Mouse (Mus musculus): ENCODE data around the gene Zc3h10. TPM values are rescaled to one million over a fixed set of nuclear protein-coding genes. Genes with fewer than 3 reads are reported as not detected.
"Not testable (repeated sequence)": the region's sequence is repeated elsewhere in the genome, so short reads cannot be mapped to it uniquely, and the experiment has no call there.

The Zc3h10 gene
- polyA plus RNA-seq, 1 experiment from 2014 or later: 18.2 TPM

DNA sequence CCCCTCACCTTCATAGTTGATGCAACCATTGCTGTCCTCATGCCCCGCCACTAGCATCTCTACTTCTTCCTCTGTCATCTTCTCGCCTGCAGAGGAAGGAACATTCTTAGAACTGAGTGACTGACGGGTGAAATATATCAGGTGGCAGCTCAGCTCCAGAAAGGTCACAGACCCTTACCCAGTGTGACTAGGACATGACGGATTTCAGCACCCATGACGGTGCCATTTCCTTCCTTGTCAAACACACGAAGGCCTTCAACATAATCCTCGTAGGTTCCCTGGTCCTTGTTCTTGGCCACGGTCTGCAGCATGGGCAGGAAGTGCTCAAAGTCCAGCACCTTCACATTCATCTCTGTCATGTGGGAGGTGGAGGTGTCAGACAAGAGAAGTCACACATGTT lies 55.5 kb downstream of the Zc3h10 start:
- WGBS: 77% methylated on average over 8 of the region's 8 CpGs
- H3K27ac ChIP-seq (replicated peaks): peak overlapping the region; percentile 98
- H3K4me3 ChIP-seq: peak overlapping the region; percentile 55
- H3K4me2 ChIP-seq: peak overlapping the region; percentile 86
- H3K9me3 ChIP-seq; ATAC-seq (ENCODE audit: low FRiP score, low read depth); H3K27me3 ChIP-seq: not testable (repeated sequence)
- peaks cover 43% of the 10 kb centered on the region for H3K36me3 ChIP-seq
- H3K4me1 ChIP-seq (replicated peaks): peaks cover 49% of the 10 kb centered on the region
- H3K9ac ChIP-seq: peak overlapping the region; percentile 79

Small RNA genes within 50 kb of the gene (microRNA-seq; reads per million reads assigned to microRNA genes)
- gene Gm47275 (not detected), gene Mir6916 (not detected), gene Mir6917 (not detected)

Other genes with a start within 250 kb of the Zc3h10 start
- 0.26 and 0.49 TPM in 2 replicates for gene Il23a, start 249.0 kb downstream of the Zc3h10 start, polyA plus RNA-seq (2015; fragmentation: Nextera tagmentation; extraction: Ambion mirVana)
- 19.1 and 21.4 TPM in 2 replicates for gene Pan2, start 244.4 kb downstream of the Zc3h10 start, polyA plus RNA-seq (2015; fragmentation: Nextera tagmentation; extraction: Ambion mirVana)
- 188 and 205 TPM in 2 replicates for gene Cnpy2, start 225.3 kb downstream of the Zc3h10 start, polyA plus RNA-seq (2015; fragmentation: Nextera tagmentation; extraction: Ambion mirVana)
- 267 and 278 TPM in 2 replicates for gene Cs, start 210.0 kb downstream of the Zc3h10 start, polyA plus RNA-seq (2015; fragmentation: Nextera tagmentation; extraction: Ambion mirVana)
- gene Coq10a, start 178.8 kb downstream of the Zc3h10 start, polyA plus RNA-seq (2015; fragmentation: Nextera tagmentation; extraction: Ambion mirVana): 38.7 and 41.9 TPM in 2 replicates
- gene Ankrd52, start 170.7 kb downstream of the Zc3h10 start, polyA plus RNA-seq (2015; fragmentation: Nextera tagmentation; extraction: Ambion mirVana): 10.9 and 13.8 TPM in 2 replicates
- gene Slc39a5, start 146.5 kb downstream of the Zc3h10 start, polyA plus RNA-seq (2015; fragmentation: Nextera tagmentation; extraction: Ambion mirVana): 0.21 and 0.83 TPM in 2 replicates
- gene Nabp2, start 136.3 kb downstream of the Zc3h10 start, polyA plus RNA-seq (2015; fragmentation: Nextera tagmentation; extraction: Ambion mirVana): 137 and 141 TPM in 2 replicates
- 91.3 and 92.4 TPM in 2 replicates for gene Rnf41, start 136.1 kb downstream of the Zc3h10 start, polyA plus RNA-seq (2015; fragmentation: Nextera tagmentation; extraction: Ambion mirVana)
- gene Smarcc2, start 88.5 kb downstream of the Zc3h10 start, polyA plus RNA-seq (2015; fragmentation: Nextera tagmentation; extraction: Ambion mirVana): 167 and 177 TPM in 2 replicates
- gene Myl6, start 53.6 kb downstream of the Zc3h10 start, polyA plus RNA-seq (2015; fragmentation: Nextera tagmentation; extraction: Ambion mirVana): 944 and 959 TPM in 2 replicates
- gene Myl6b, start 49.1 kb downstream of the Zc3h10 start, polyA plus RNA-seq (2015; fragmentation: Nextera tagmentation; extraction: Ambion mirVana): 5.7 and 6.5 TPM in 2 replicates
- 14.2 and 14.8 TPM in 2 replicates for gene Esyt1, start 21.9 kb downstream of the Zc3h10 start, polyA plus RNA-seq (2015; fragmentation: Nextera tagmentation; extraction: Ambion mirVana)
- gene Rpl41, start 1.5 kb upstream of the Zc3h10 start, polyA plus RNA-seq (2015; fragmentation: Nextera tagmentation; extraction: Ambion mirVana): 2,263 and 2,497 TPM in 2 replicates
- 125 and 127 TPM in 2 replicates for gene Pa2g4, start 18.2 kb upstream of the Zc3h10 start, polyA plus RNA-seq (2015; fragmentation: Nextera tagmentation; extraction: Ambion mirVana)
- gene Erbb3, start 41.9 kb upstream of the Zc3h10 start, polyA plus RNA-seq (2015; fragmentation: Nextera tagmentation; extraction: Ambion mirVana): 1.2 and 2.1 TPM in 2 replicates
- 359 and 409 TPM in 2 replicates for gene Rps26, start 79.0 kb upstream of the Zc3h10 start, polyA plus RNA-seq (2015; fragmentation: Nextera tagmentation; extraction: Ambion mirVana)
- 15.1 and 18.3 TPM in 2 replicates for gene Ikzf4, start 98.2 kb upstream of the Zc3h10 start, polyA plus RNA-seq (2015; fragmentation: Nextera tagmentation; extraction: Ambion mirVana)
- 14.5 TPM in 2 replicates for gene Suox, start 126.3 kb upstream of the Zc3h10 start, polyA plus RNA-seq (2015; fragmentation: Nextera tagmentation; extraction: Ambion mirVana)
- 113 and 121 TPM in 2 replicates for gene Rab5b, start 148.5 kb upstream of the Zc3h10 start, polyA plus RNA-seq (2015; fragmentation: Nextera tagmentation; extraction: Ambion mirVana)
- gene Pmel, start 156.4 kb upstream of the Zc3h10 start, polyA plus RNA-seq (2015; fragmentation: Nextera tagmentation; extraction: Ambion mirVana): 0.62 and 1.1 TPM in 2 replicates
- 22.4 and 23.5 TPM in 2 replicates for gene Cdk2, start 157.3 kb upstream of the Zc3h10 start, polyA plus RNA-seq (2015; fragmentation: Nextera tagmentation; extraction: Ambion mirVana)
- 7.7 and 8.9 TPM in 2 replicates for gene Dgka, start 197.1 kb upstream of the Zc3h10 start, polyA plus RNA-seq (2015; fragmentation: Nextera tagmentation; extraction: Ambion mirVana)
- gene Pym1, start 200.1 kb upstream of the Zc3h10 start, polyA plus RNA-seq (2015; fragmentation: Nextera tagmentation; extraction: Ambion mirVana): 44.5 and 47.0 TPM in 2 replicates
- 0.73 and 0.98 TPM in 2 replicates for gene Mmp19, start 243.1 kb upstream of the Zc3h10 start, polyA plus RNA-seq (2015; fragmentation: Nextera tagmentation; extraction: Ambion mirVana)